Mouse (Mus musculus) layer of hippocampus, adult 11-12 months (tissue): ENCODE results near the gene Vmn1r175.
"Not testable (repeated sequence)": the region's sequence is repeated elsewhere in the genome, so short reads cannot be mapped to it uniquely, and the experiment has no call there.

Experiments used
- DNase-seq: peaks from one replicate; pipeline ENCODE4 v3.0.0; 2022; ENCODE audit warnings: low spot score

Vmn1r175 gene

DNA sequence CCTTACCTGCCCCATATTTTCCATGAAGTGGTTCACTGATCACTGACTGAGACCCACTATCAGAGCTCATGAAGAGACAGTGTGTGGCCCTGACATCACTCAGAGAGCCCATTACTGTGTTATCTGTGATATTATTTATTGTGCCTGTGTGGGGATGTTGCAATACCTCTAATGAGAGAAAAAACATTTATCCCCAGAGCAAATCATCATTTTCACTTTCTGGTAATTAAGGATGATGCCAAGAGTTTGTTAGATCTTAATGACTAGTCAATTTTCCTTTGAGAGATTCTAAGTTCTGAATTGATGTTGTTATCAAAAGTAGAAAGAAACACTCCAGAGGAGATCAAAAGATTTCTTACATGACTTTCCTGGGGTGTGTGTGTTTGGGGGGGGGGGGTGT, at the start of gene Vmn1r175:
Vmn1r175 (minus strand) TSS at position 101 of the 400 bp plus-strand sequence.
- DNase-seq = not testable (repeated sequence)

DNA sequence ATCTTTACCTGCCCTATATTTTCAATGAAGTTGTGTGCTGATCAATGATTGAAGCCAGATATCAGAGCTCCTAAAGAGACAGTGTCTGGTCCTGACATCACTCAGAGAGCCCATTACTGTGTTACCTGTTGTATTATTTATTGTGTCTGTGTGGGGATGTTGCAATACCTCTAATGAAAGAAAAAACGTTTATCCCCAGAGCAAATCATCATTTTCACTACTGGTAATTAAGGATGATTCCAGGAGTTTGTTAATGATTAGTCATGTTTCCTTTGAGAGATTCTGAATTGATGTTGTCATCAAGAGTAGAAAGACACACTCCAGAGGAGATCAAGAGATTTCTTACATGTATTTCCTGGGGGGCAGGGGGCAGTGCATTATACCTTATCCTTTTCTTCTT, 26.8 kb upstream of the Vmn1r175 start, which contains the start of gene Vmn1r176:
Vmn1r176 (minus strand) TSS at position 101 of the 400 bp plus-strand sequence.
- DNase-seq = not testable (repeated sequence)

DNA sequence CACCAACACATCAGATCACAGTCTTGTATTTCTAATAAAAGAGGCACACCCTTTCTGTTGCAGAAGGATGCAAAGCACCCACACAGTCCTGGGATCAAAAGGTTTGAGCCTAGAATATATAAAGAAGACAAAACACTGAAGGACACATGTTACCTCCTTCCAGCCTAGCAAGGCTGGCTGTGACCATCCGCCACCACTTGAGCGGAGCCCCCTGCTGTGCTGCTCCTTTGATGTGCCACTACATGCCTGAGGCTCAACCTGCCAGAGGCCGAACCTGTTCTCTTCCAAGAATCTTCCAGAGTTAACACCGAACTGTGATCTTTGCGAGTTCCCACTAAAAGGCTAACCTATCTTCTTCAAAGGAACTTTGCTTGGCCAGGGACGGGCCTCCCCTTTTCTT, 25.9 kb downstream of the Vmn1r175 start:
- no peak for DNase-seq
